Mouse (Mus musculus) liver, embryonic 14.5 days (tissue): ENCODE measurements around the gene Serhl.

Source experiments
- CTCF ChIP-seq: IDR thresholded peaks from 2 replicates; pipeline ENCODE4 v1.5.1; 2016; ENCODE audit warnings: antibody characterized with exemption, low read depth, control low read depth
- EP300 ChIP-seq: IDR thresholded peaks from 2 replicates; pipeline ENCODE4 v1.6.1; 2016; ENCODE audit warnings: antibody characterized with exemption, low read depth

DNA sequence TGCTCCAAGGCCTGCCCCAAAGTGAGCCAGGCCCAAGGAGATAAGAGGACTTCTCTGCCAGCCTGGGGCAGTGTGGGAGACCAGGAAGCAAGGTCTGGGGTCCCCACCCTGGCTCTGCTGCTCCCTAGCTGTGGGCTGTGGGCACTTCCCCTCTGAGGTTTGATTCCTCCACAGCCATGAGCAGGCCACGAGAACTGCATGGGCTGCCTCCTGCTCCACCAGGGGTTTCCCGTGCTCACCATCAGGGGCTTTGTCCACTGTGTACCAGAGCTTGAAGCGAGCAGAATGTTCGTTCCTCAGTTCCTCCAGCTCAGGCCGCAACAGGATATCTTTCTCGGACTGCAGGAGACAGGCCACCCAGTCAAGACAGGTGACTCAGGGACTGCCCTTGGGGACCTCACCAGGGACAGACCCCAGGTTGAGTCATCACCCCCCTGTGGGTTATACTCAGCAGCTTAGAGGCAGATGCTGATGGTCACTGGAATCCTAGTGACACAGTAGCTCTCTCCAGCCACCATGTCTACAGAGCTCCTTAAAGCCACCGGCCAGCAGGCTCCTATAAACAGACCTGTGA, 69.4 kb downstream of the Serhl start:
- 0 out of 2 replicates have a peak, but pooled peaks have one; percentile 27 for TF ChIP-seq CTCF
- no peak for TF ChIP-seq EP300
